Mouse (Mus musculus) neural tube, embryonic 12.5 days (tissue): Measurements from ENCODE around the gene Syt3. TPM values are rescaled to one million over a fixed set of nuclear protein-coding genes. Genes with fewer than 3 reads are reported as not detected.
A peak's percentile ranks its signal among the peaks of the same experiment; 100 is the strongest.

Experiments
- ATAC-seq: fragments of 200-750 bp; cut with Nextera tagmentation; 2 replicates; pipeline ENCODE4 v1.8.0; 2017; ENCODE audit warnings: low read depth, mild to moderate bottlenecking, moderate TSS enrichment, moderate library complexity; ENCODE audit not compliant: low FRiP score
- H3K27ac ChIP-seq: fragments of 300-500 bp; sonication (generic); 2 replicates; pipeline ENCODE4 v1.5.1; 2016
- H3K27me3 ChIP-seq: fragments of 300-500 bp; sonication (generic); replicated peaks from 2 replicates; pipeline ENCODE4 v1.6.1; 2016; ENCODE audit warnings: mild to moderate bottlenecking
- H3K36me3 ChIP-seq: fragments of 300-500 bp; sonication (generic); 2 replicates; pipeline ENCODE4 v1.6.1; 2016; ENCODE audit warnings: mild to moderate bottlenecking
- H3K4me1 ChIP-seq: fragments of 300-500 bp; sonication (generic); 2 replicates; pipeline ENCODE4 v1.6.1; 2016
- H3K4me2 ChIP-seq: fragments of 300-500 bp; sonication (generic); replicated peaks from 2 replicates; pipeline ENCODE4 v1.6.1; 2016; ENCODE audit warnings: mild to moderate bottlenecking
- H3K4me3 ChIP-seq: fragments of 300-500 bp; sonication (generic); 2 replicates; pipeline ENCODE4 v1.5.1; 2016
- H3K9ac ChIP-seq: fragments of 300-500 bp; sonication (generic); 2 replicates; pipeline ENCODE4 v1.6.1; 2016; ENCODE audit warnings: mild to moderate bottlenecking
- H3K9me3 ChIP-seq: fragments of 300-500 bp; sonication (generic); 2 replicates; pipeline ENCODE4 v1.6.1; 2016; ENCODE audit warnings: mild to moderate bottlenecking
- WGBS: fragments of 180-500 bp; shearing (Covaris S2); methylation state at CpG from one replicate; pipeline ENCODE4 v1.1.7; 2016; 5-methylcytosine and 5-hydroxymethylcytosine counted together
- polyA plus RNA-seq: library from polyadenylated mRNA; unstranded; fragments of >200 nt; fragmentation: Nextera tagmentation; extraction: Ambion mirVana; gene quantifications from 2 replicates; pipeline ENCODE4 v1.2.1, GENCODE M21; 2016

Syt3 gene
- 10.0 and 10.2 TPM in 2 replicates for polyA plus RNA-seq

GRCm38 (mm10) chr7:44383980-44384715 lies at the start of gene Syt3:
Gene Syt3 (plus strand): TSS chr7:44384102.
- peak; percentile 88 for ATAC-seq
- Histone ChIP-seq H3K9me3 (no peaks in the 10 kb centered on the region), H3K27ac (no peak within 1 kb of the TSS), H3K36me3 (no peaks in the 10 kb centered on the region), H3K4me2 (peak within 1 kb of the TSS; percentile 94), H3K4me1 (peaks cover 9% of the 10 kb centered on the region; the same call in 1 of the 2 replicates), H3K4me3 (peak within 1 kb of the TSS; percentile 47), H3K9ac (peak within 1 kb of the TSS; percentile 56), H3K27me3 (peaks cover 15% of the 10 kb centered on the region)
- under 1% methylated on average over 31 of the region's 33 CpGs for WGBS

- Histone ChIP-seq H3K27me3 (peaks cover 65% of the 10 kb centered on the region), H3K9ac (no peak overlapping the region), H3K9me3 (no peaks in the 10 kb centered on the region), H3K4me1 (peaks cover 22% of the 10 kb centered on the region), H3K4me2 (no peak overlapping the region), H3K4me3 (no peak overlapping the region), H3K36me3 (0 out of 2 replicates have a peak, but pooled peaks cover 6% of the 10 kb centered on the region), H3K27ac (no peak overlapping the region)
- WGBS = 74% methylated on average over 14 of the region's 14 CpGs
- ATAC-seq = no peak
Observed at GRCm38 (mm10) chr7:44334139-44334538, 49.8 kb upstream of the Syt3 start.

GRCm38 (mm10) chr7:44335031-44335878 lies 48.6 kb upstream of the Syt3 start:
- Histone ChIP-seq H3K27me3 (peaks cover 76% of the 10 kb centered on the region), H3K4me3 (peak overlapping the region; percentile 59), H3K9ac (peak overlapping the region; percentile 75), H3K36me3 (0 out of 2 replicates have a peak, but pooled peaks cover 6% of the 10 kb centered on the region), H3K9me3 (no peaks in the 10 kb centered on the region), H3K4me1 (peaks cover 22% of the 10 kb centered on the region), H3K27ac (peak overlapping the region; percentile 66; the same call in 1 of the 2 replicates), H3K4me2 (peak overlapping the region; percentile 80)
- WGBS = 5% methylated on average over 30 of the region's 40 CpGs
- ATAC-seq = peak; percentile 69

DNA sequence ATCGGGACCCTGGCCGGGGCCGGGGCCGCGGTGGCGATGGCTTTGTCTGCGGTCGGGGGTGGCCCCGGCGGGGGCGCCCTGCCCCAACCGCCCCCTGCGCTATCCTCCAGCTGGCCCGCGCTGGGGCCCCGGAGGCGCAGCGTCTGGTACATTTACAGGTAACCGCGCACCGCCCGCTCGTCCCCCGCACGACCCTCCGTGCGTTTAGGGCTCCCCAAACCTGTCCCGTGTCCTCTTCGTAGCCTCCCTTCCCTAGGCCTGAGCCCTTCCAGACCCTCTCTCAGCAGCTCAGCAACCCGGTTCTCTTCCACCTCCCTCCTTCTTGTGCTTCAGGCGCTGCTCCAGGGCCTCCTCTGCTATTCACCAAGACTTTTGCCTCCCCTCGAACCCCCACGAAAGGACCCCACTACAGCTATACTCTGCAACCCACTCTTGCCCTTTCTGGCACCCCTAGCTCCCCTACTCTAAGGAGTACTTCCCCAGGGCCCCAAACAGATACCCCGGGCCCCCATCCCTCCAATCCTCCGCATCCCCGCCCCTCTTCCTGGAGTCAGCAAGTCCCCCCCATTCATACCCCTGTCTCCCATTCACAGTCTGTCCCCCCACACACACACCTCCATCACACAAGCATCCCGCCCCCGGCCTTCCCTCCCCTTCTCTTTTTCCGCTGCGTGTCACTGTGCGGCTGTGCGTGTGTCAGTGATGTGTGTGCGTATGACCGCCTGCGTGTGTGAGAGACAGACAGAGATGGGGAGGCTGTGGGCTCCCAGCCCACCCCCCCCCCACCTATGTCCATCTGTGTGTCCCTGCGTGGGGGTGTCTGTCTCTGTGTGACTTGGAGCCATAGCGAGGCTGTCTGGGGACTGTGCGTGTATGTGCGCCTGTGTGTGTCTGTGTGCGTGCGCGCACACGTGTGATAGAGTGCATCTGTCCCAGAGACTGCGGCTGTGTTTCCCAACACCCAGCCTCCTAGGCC lies 47.6 kb upstream of the Syt3 start:
- Histone ChIP-seq H3K27me3 (peaks cover 79% of the 10 kb centered on the region), H3K9me3 (no peaks in the 10 kb centered on the region), H3K9ac (peak overlapping the region; percentile 75), H3K4me2 (peak overlapping the region; percentile 80), H3K27ac (peak overlapping the region; percentile 66; the same call in 1 of the 2 replicates), H3K36me3 (0 out of 2 replicates have a peak, but pooled peaks cover 6% of the 10 kb centered on the region), H3K4me1 (peaks cover 22% of the 10 kb centered on the region), H3K4me3 (peak overlapping the region; percentile 59)
- 2% methylated on average over 52 of the region's 54 CpGs for WGBS
- ATAC-seq = peak; percentile 79

DNA sequence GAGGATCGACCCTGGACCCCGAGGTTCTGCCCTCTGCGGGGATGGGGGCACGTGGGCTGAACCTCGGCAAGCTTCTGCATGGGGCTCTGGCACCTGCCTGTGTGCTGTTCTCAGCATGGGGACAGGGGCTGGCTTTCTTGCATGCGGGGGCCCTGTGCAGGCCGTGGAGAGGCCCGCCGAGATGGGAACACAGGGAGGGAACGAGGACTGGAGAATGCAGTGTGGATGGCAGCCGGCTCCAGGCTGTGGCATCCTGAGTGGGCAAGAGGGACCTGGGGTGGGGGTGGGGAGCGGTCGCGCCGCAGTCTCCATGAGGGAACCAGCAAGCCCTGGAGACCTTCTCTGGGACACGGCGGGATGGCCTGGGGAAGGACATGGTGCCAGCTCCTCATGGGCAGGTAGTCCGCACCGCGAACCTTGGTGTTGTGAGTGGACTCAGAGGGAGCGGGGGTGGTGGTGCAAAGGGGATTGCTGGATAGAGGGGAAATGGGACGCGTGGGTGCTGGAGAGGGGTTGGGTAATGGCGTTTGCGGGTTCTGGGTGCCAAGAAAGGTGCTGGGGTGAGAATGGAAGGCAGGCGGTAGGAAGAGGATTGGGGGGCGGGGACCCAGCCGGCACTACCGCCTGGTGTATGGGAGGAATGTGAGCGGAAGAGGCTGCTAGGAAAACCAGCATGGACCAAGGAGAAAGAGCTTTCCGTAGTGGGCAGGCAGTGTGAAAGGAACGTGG lies 46.6 kb upstream of the Syt3 start:
- 0 out of 2 replicates have a peak, but pooled peaks cover 6% of the 10 kb centered on the region for H3K36me3 ChIP-seq
- H3K27me3 ChIP-seq = peaks cover 88% of the 10 kb centered on the region
- no peaks in the 10 kb centered on the region for H3K9me3 ChIP-seq
- 4% methylated on average over 32 of the region's 32 CpGs for WGBS
- H3K4me1 ChIP-seq = peaks cover 22% of the 10 kb centered on the region
- peak; percentile 19; the same call in 1 of the 2 replicates for ATAC-seq
- H3K4me2 ChIP-seq = peak overlapping the region; percentile 80
- H3K27ac ChIP-seq = no peak overlapping the region
- H3K9ac ChIP-seq = peak overlapping the region; percentile 75
- H3K4me3 ChIP-seq = peak overlapping the region; percentile 59

GRCm38 (mm10) chr7:44340226-44340625 lies 43.7 kb upstream of the Syt3 start:
- no peak overlapping the region for H3K4me2 ChIP-seq
- ATAC-seq = no peak
- 68% methylated on average over 6 of the region's 6 CpGs for WGBS
- no peaks in the 10 kb centered on the region for H3K9me3 ChIP-seq
- H3K27me3 ChIP-seq = peaks cover 78% of the 10 kb centered on the region
- peaks cover 15% of the 10 kb centered on the region; the same call in 1 of the 2 replicates for H3K36me3 ChIP-seq
- H3K27ac ChIP-seq = no peak overlapping the region
- no peak overlapping the region for H3K9ac ChIP-seq
- no peak overlapping the region for H3K4me3 ChIP-seq
- H3K4me1 ChIP-seq = peaks cover 20% of the 10 kb centered on the region

DNA sequence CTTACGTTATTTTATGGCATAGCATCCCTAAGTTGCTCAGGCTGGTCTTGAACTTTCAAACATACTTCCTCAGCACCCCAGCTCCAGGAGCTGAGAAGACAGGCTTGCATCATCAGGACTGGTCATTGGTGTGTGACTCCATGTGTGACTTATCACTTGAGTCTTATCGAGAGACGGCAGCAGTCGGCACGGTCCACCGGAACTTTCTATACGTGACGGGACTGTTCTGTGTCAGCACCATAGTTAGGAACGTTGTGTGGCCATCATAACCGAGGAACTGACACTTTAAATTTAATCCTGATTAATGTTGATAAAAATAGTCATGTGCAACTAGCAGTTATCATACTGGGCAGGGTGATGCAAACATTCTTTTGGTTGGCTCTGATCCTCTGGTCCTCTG lies 42.8 kb upstream of the Syt3 start:
- no peak for ATAC-seq
- no peak overlapping the region for H3K4me2 ChIP-seq
- H3K27me3 ChIP-seq = peaks cover 69% of the 10 kb centered on the region
- WGBS = 89% methylated on average over 10 of the region's 10 CpGs
- no peaks in the 10 kb centered on the region for H3K9me3 ChIP-seq
- no peak overlapping the region for H3K27ac ChIP-seq
- no peak overlapping the region for H3K9ac ChIP-seq
- H3K4me3 ChIP-seq = no peak overlapping the region
- peaks cover 23% of the 10 kb centered on the region; the same call in 1 of the 2 replicates for H3K36me3 ChIP-seq
- H3K4me1 ChIP-seq = peaks cover 12% of the 10 kb centered on the region

GRCm38 (mm10) chr7:44341714-44342113 lies 42.2 kb upstream of the Syt3 start:
- no peak for ATAC-seq
- Histone ChIP-seq H3K36me3 (peaks cover 25% of the 10 kb centered on the region; the same call in 1 of the 2 replicates), H3K9me3 (no peaks in the 10 kb centered on the region), H3K9ac (no peak overlapping the region), H3K4me3 (no peak overlapping the region), H3K27me3 (peaks cover 64% of the 10 kb centered on the region), H3K27ac (no peak overlapping the region), H3K4me1 (peaks cover 6% of the 10 kb centered on the region; the same call in 1 of the 2 replicates), H3K4me2 (no peak overlapping the region)
- WGBS = 69% methylated on average over 5 of the region's 5 CpGs

DNA sequence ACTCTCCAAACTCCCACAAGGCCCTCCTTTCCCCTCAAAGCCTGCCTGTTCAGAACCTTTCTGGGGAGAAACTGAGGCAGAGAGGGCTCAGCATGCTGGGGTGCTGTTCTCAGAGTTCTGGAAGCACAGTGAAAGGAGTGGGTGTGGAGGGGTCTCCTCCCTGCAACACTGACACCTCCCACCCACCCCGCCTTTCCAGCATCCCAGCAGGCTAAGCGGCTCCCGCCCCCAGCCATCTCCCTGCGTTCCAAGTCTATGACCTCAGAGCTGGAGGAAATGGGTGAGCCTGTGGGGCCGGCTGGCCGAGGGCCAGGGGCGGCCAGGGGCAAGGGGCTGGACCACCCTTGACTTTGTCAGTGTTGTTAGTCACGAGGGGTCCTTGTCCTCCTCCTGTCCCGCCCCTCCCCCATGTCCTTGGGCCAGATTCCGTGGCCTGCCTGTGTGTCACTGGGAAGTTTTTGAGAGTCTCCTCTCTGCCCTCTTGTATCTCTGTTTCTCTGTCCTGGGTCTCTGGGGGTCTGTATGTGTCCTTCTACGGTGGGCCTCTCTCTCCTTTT lies 40.4 kb upstream of the Syt3 start:
- Histone ChIP-seq H3K9ac (0 out of 2 replicates have a peak overlapping the region, but pooled peaks have one; percentile 6), H3K27ac (no peak overlapping the region), H3K4me1 (no peaks in the 10 kb centered on the region), H3K4me3 (no peak overlapping the region), H3K9me3 (no peaks in the 10 kb centered on the region), H3K36me3 (peaks cover 25% of the 10 kb centered on the region; the same call in 1 of the 2 replicates), H3K27me3 (peaks cover 54% of the 10 kb centered on the region), H3K4me2 (no peak overlapping the region)
- ATAC-seq = no peak
- 15% methylated on average over 11 of the region's 11 CpGs for WGBS

GRCm38 (mm10) chr7:44344622-44345021 lies 39.3 kb upstream of the Syt3 start:
- Histone ChIP-seq H3K36me3 (peaks cover 25% of the 10 kb centered on the region; the same call in 1 of the 2 replicates), H3K4me2 (no peak overlapping the region), H3K27me3 (peaks cover 50% of the 10 kb centered on the region), H3K9me3 (no peaks in the 10 kb centered on the region), H3K4me1 (no peaks in the 10 kb centered on the region), H3K27ac (no peak overlapping the region), H3K4me3 (no peak overlapping the region), H3K9ac (no peak overlapping the region)
- WGBS = 76% methylated on average over 12 of the region's 12 CpGs
- ATAC-seq = no peak
